Comparison of ENCODE assay signal across 19 mouse cellular contexts in genomic region chr10:108710514-108710913, GRCm38 (mm10). TPM values are rescaled to one million over a fixed set of nuclear protein-coding genes. Genes with fewer than 3 reads are reported as not detected.
DNase-seq lines count a peak whose midpoint lies in the region; ATAC-seq lines count a peak whose summit lies in the region.
"Had no signal": no experiment of that assay in that cellular context is flagged by ENCODE, and none has a peak within 500 bp of the region (broad histone marks: within the 10 kb centered on the region; RNA-seq: fewer than 3 reads in every experiment).

No protein-coding gene starts in this region.

- no peaks in the 10 kb centered on the region for H3K4me1 ChIP-seq in liver, embryonic 16.5 days (ENCODE audit: control insufficient read depth, low read depth, low read length)
- H3K4me1 ChIP-seq in liver, embryonic 11.5 days (replicated peaks; ENCODE audit: control insufficient read depth, insufficient read depth, low read length) = no peaks in the 10 kb centered on the region
- H3K4me1 ChIP-seq: hindbrain, embryonic 15.5 days; neural tube, embryonic 15.5 days had no signal

- no peaks in the 10 kb centered on the region for H3K36me3 ChIP-seq in liver, embryonic 16.5 days (ENCODE audit: control insufficient read depth, insufficient read depth)
- no peaks in the 10 kb centered on the region for H3K36me3 ChIP-seq in liver, embryonic 11.5 days (ENCODE audit: control insufficient read depth, insufficient read depth, low read length)
- H3K36me3 ChIP-seq: hindbrain, embryonic 15.5 days; neural tube, embryonic 15.5 days had no signal

- H3K27me3 ChIP-seq in liver, embryonic 16.5 days (ENCODE audit: control insufficient read depth, insufficient read depth, low read depth, low read length) = no peaks in the 10 kb centered on the region
- H3K27me3 ChIP-seq in liver, embryonic 11.5 days (replicated peaks; ENCODE audit: control insufficient read depth, insufficient read depth, low read length) = no peaks in the 10 kb centered on the region
- H3K27me3 ChIP-seq: hindbrain, embryonic 15.5 days; neural tube, embryonic 15.5 days had no signal

- no peaks in the 10 kb centered on the region for H3K9me3 ChIP-seq in liver, embryonic 16.5 days (replicated peaks; ENCODE audit: control insufficient read depth, low read length)
- no peaks in the 10 kb centered on the region for H3K9me3 ChIP-seq in liver, embryonic 11.5 days (ENCODE audit: control insufficient read depth, low read length)
- H3K9me3 ChIP-seq: hindbrain, embryonic 15.5 days; neural tube, embryonic 15.5 days had no signal

- no peak overlapping the region for H3K27ac ChIP-seq in liver, embryonic 16.5 days (ENCODE audit: low read length)
- H3K27ac ChIP-seq in liver, embryonic 11.5 days (ENCODE audit: low read depth, low read length) = no peak overlapping the region
- H3K27ac ChIP-seq: hindbrain, embryonic 15.5 days; liver, embryonic 14.5 days; neural tube, embryonic 15.5 days; stomach, postnatal 0 days had no signal

- no peak overlapping the region for H3K4me2 ChIP-seq in liver, embryonic 16.5 days (ENCODE audit: low read depth, low read length)
- H3K4me2 ChIP-seq in liver, embryonic 11.5 days = no peak overlapping the region
- H3K4me2 ChIP-seq: hindbrain, embryonic 15.5 days; neural tube, embryonic 15.5 days had no signal

- peak; percentile 4 to 13 for DNase-seq in kidney, adult 8-10 months
- DNase-seq in kidney, postnatal 4 days = no peak
- DNase-seq in liver, embryonic 11.5 days (ENCODE audit: low spot score) = no peak
- peak; percentile 8 for DNase-seq in fat pad, adult 2 months (ENCODE audit: extremely low read depth, low read depth, low spot score)
- peak; percentile 30 for DNase-seq in layer of hippocampus, adult 9-10 months (ENCODE audit: low spot score)
- DNase-seq in adrenal gland, postnatal 10 days = no peak
- DNase-seq: cerebellum, adult 9-10 months had no signal

- ATAC-seq in liver, embryonic 16.5 days (ENCODE audit: low read depth) = peak; percentile 41; the same call in 1 of the 2 replicates
- ATAC-seq in liver, embryonic 11.5 days (replicated peaks; ENCODE audit: low FRiP score) = no peak
- no peak for ATAC-seq in monocyte, adult 5-6 weeks (replicated peaks; ENCODE audit: insufficient number of reproducible peaks, low FRiP score, low TSS enrichment, poor library complexity, severe bottlenecking)
- ATAC-seq: activated CD4-positive, CD25-positive, alpha-beta regulatory T cell, adult 4 months; midbrain, embryonic 16.5 days had no signal

- H3K4me3 ChIP-seq in liver, embryonic 16.5 days (ENCODE audit: low read depth, low read length) = no peak overlapping the region
- H3K4me3 ChIP-seq in liver, embryonic 11.5 days (ENCODE audit: low read depth, low read length) = no peak overlapping the region
- H3K4me3 ChIP-seq: hindbrain, embryonic 15.5 days; neural tube, embryonic 15.5 days had no signal

- WGBS in liver, embryonic 16.5 days (ENCODE audit: insufficient replicate concordance) = 34% methylated on average over 5 of the region's 5 CpGs
- 62% methylated on average over 5 of the region's 5 CpGs for WGBS in liver, embryonic 11.5 days

- no peak overlapping the region for H3K9ac ChIP-seq in liver, embryonic 16.5 days (ENCODE audit: low read depth, low read length)
- H3K9ac ChIP-seq in liver, embryonic 11.5 days (ENCODE audit: low read depth, low read length) = no peak overlapping the region
- H3K9ac ChIP-seq: hindbrain, embryonic 15.5 days; liver, embryonic 14.5 days; neural tube, embryonic 15.5 days had no signal

RNA-seq across cellular contexts. Expression of gene Gm5136, which starts 10.6 kb away (rescaled TPM):
- not detected in 2 replicates for polyA plus RNA-seq in liver, embryonic 16.5 days (2015; fragmentation: Nextera tagmentation; extraction: Ambion mirVana)
- not detected in 2 replicates for polyA plus RNA-seq in liver, embryonic 11.5 days (2014; fragmentation: Nextera tagmentation; extraction: Ambion mirVana)
- 0.96 TPM in 1 of 3 replicates, not detected in the others for total RNA-seq in monocyte, adult 5-6 weeks (2017)
- total RNA-seq in adrenal gland, postnatal 10 days (2021) = not detected
- total RNA-seq: granulocyte monocyte progenitor cell, adult 5-6 weeks; megakaryocyte progenitor cell, adult 5-6 weeks; MEL had no signal
- polyA plus RNA-seq: activated CD4-positive, CD25-positive, alpha-beta regulatory T cell, adult 4 months; heart, embryonic 16.5 days; liver, embryonic 14.5 days; stomach, postnatal 0 days had no signal

Comparison
In these comparisons a context has a peak if more than half of its experiments do, and no peak if none do; other contexts are left out.
1. DNase-seq: peak in kidney, adult 8-10 months (2 of 2), fat pad, adult 2 months (single experiment) and layer of hippocampus, adult 9-10 months (single experiment); none in kidney, postnatal 4 days (0 of 2), liver, embryonic 11.5 days (single experiment) and adrenal gland, postnatal 10 days (single experiment).